Mouse (Mus musculus): Measurements from ENCODE around the gene Sac3d1.

Sac3d1 gene

GRCm38 (mm10) chr19:6121761-6122160 is 3.3 kb upstream of the Sac3d1 start:
- DNase-seq (ENCODE audit: low spot score in 2 of 2) = no peak

- DNase-seq (ENCODE audit: low spot score in 2 of 2) = no peak
Observed at GRCm38 (mm10) chr19:6118677-6119185, 281 bp upstream of the Sac3d1 start.

- peak in 1 of 2 experiments; percentile 57 for DNase-seq (ENCODE audit: low spot score in 2 of 2)
Observed at GRCm38 (mm10) chr19:6117346-6117985, 984 bp downstream of the Sac3d1 start.

- DNase-seq (ENCODE audit: low spot score in 2 of 2) = no peak
Observed at GRCm38 (mm10) chr19:6116113-6116850, 2.2 kb downstream of the Sac3d1 start.

GRCm38 (mm10) chr19:6113116-6113515 is 5.3 kb downstream of the Sac3d1 start:
- DNase-seq (ENCODE audit: low spot score in 2 of 2) = no peak

GRCm38 (mm10) chr19:6105586-6105985 is 12.9 kb downstream of the Sac3d1 start, which contains the start of gene Naaladl1:
TSS of gene Naaladl1 (plus strand) at chr19:6105782.
- no peak for DNase-seq (ENCODE audit: low spot score in 2 of 2)

GRCm38 (mm10) chr19:6104476-6104875 is 14.0 kb downstream of the Sac3d1 start:
- DNase-seq (ENCODE audit: low spot score in 2 of 2) = no peak

GRCm38 (mm10) chr19:6102169-6102853 is 16.1 kb downstream of the Sac3d1 start:
- DNase-seq (ENCODE audit: low spot score in 2 of 2) = no peak

GRCm38 (mm10) chr19:6101186-6101585 is 17.3 kb downstream of the Sac3d1 start:
- DNase-seq (ENCODE audit: low spot score in 2 of 2) = no peak

GRCm38 (mm10) chr19:6097847-6098246 is 20.6 kb downstream of the Sac3d1 start:
- no peak for DNase-seq (ENCODE audit: low spot score in 2 of 2)

GRCm38 (mm10) chr19:6094119-6094518 is 24.3 kb downstream of the Sac3d1 start, which contains the start of gene AC131692.1:
TSS of gene AC131692.1 (plus strand) at chr19:6094419.
- DNase-seq (ENCODE audit: low spot score in 2 of 2) = no peak

- no peak for DNase-seq (ENCODE audit: low spot score in 2 of 2)
Observed at GRCm38 (mm10) chr19:6088841-6089240, 29.6 kb downstream of the Sac3d1 start.

GRCm38 (mm10) chr19:6085417-6085879 is 33.0 kb downstream of the Sac3d1 start:
- DNase-seq (ENCODE audit: low spot score in 2 of 2) = peak in 1 of 2 experiments; percentile 19

GRCm38 (mm10) chr19:6084478-6085248 is 33.8 kb downstream of the Sac3d1 start, which contains the start of the genes Zfpl1 and Cdca5:
TSS of gene Zfpl1 (minus strand) at chr19:6084956.
TSS of gene Cdca5 (plus strand) at chr19:6084983.
- DNase-seq (ENCODE audit: low spot score in 2 of 2) = peak; percentile 92 to 95

- no peak for DNase-seq (ENCODE audit: low spot score in 2 of 2)
Observed at GRCm38 (mm10) chr19:6082156-6082555, 36.3 kb downstream of the Sac3d1 start, which contains the start of gene Gm28374. TSS of gene Gm28374 (minus strand) at chr19:6082256.

GRCm38 (mm10) chr19:6079983-6080480 is 38.4 kb downstream of the Sac3d1 start, which contains the start of gene Tmem262:
TSS of gene Tmem262 (plus strand) at chr19:6080033.
- no peak for DNase-seq (ENCODE audit: low spot score in 2 of 2)

- peak; percentile 71 to 75 for DNase-seq (ENCODE audit: low spot score in 2 of 2)
Observed at GRCm38 (mm10) chr19:6076564-6077393, 41.7 kb downstream of the Sac3d1 start, which contains the start of gene Vps51. TSS of gene Vps51 (minus strand) at chr19:6077231.

- no peak for DNase-seq (ENCODE audit: low spot score in 2 of 2)
Observed at GRCm38 (mm10) chr19:6073889-6074288, 44.6 kb downstream of the Sac3d1 start.

GRCm38 (mm10) chr19:6071261-6071660 is 47.2 kb downstream of the Sac3d1 start:
- DNase-seq (ENCODE audit: low spot score in 2 of 2) = no peak
